Mouse (Mus musculus): ENCODE measurements at regions not wholly inside any gene's neighbourhood (a gene's known extent, or its start where the extent isn't known, plus 50 kb on each side); places are given as distances from the start of the nearest gene placed in this dataset.

DNA sequence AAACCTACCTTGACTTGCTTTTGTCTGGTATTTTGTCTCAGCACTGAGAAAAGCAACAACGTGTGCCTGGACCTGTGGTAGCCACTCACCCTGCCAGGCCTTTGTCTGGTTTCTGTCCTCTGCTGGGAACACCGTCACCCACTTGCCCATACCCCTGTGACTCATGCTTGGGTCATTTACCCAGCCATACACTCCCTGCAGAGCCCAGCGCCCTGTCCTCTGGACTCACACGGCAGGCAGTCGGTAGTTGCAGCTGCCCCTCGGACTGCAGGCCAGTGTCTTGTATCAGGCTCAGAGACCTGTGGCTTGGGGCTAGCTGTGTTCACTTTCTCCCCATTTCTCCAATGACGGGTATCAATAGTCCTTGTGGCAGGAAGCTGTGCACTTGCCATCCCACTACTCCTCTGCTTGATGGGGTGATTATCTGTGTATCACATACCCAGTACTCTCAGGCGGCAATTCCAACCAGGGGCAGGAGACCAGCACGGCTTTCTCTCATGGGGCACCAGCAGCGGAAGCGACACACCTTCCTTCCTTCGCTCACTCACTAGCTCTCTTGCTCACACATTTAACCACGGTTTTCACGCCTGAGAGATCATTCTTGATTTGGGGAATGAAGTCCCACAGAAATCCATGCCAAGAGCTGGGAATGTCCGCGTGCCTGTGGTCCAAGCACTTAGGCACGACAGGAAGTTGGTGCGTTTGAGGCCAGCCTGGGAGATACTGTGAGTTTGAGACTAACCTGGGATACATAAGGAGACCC, 132.8 kb upstream of the Kcng1 start:
- Histone ChIP-seq H3K4me2 (ENCODE audit: insufficient read depth, low read depth, poor library complexity, severe bottlenecking) (no peak overlapping the region), H3K36me3 (replicated peaks in 1 of 2; ENCODE audit: control insufficient read depth in 1 of 2, insufficient read depth in 1 of 2, low read length in 1 of 2) (no peaks in the 10 kb centered on the region), H3K79me2 (replicated peaks; ENCODE audit: control insufficient read depth, extremely low read depth, insufficient read depth, poor library complexity, severe bottlenecking) (no peaks in the 10 kb centered on the region), H3K4me3 (replicated peaks in 1 of 3; ENCODE audit: low read depth in 2 of 3, low read length in 2 of 3, poor library complexity in 1 of 3) (no peak overlapping the region), H3K27me3 (replicated peaks) (peaks cover 13% of the 10 kb centered on the region), H3K9ac (ENCODE audit: insufficient read depth, low read depth) (no peak overlapping the region), H3K9me3 (replicated peaks; ENCODE audit: low read length) (peaks cover 2% of the 10 kb centered on the region), H3K27ac (ENCODE audit: insufficient read depth, low read depth) (no peak overlapping the region), H3K4me1 (ENCODE audit: control insufficient read depth in 1 of 2, insufficient read depth in 2 of 2) (peaks cover 2 to 4% of the 10 kb centered on the region in 2 experiments; a peak in 2 of 4 replicates)
- dilution Hi-C loops (cut with MboI; ENCODE audit: extremely low pct_ligation_motif_present, extremely low pct_unique_long_range_greater_than_20kb, low sequenced_read_pairs) (no loop called here), in situ Hi-C loops (cut with MboI; ENCODE audit: low pct_ligation_motif_present, low pct_unique_long_range_greater_than_20kb, low sequenced_read_pairs) (no loop called here)
- no peak for DNase-seq (ENCODE audit: extremely low read depth)
- TF ChIP-seq CTCF (conservative IDR thresholded peaks at IDR 0.05 in 1 of 2, IDR thresholded peaks at IDR 0.05 in 1 of 2; ENCODE audit: low read depth in 2 of 2, low read length in 2 of 2) (no peak), ZNF384 (IDR thresholded peaks at IDR 0.05; ENCODE audit: low read depth, low read length) (no peak), TCF12 (IDR thresholded peaks at IDR 0.05; ENCODE audit: low read depth, low read length) (no peak), RAD21 (IDR thresholded peaks at IDR 0.05; ENCODE audit: low read depth, low read length) (no peak), BHLHE40 (IDR thresholded peaks at IDR 0.05; ENCODE audit: low read depth, low read length) (no peak)

DNA sequence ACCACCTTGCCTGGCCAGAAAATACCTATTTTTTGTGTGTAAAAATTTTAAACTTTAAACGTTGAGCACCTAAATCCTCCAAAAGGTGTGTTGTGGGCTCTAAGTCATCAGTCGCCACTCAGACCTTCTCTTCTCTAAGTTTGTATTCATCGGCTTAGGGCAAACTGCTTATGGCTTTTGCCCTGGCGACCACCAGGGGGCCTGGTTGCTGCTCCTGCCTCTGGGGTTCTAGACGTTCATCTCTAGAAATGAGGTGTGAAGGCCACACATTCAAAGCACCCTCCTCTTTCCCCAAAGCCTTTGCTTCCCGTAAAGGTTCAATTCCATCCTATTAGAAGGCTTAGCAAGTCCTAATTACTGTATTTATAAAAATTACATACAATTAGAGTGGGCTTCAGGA, 131.3 kb upstream of the Kcng1 start:
- in situ Hi-C loops (cut with MboI; ENCODE audit: low pct_ligation_motif_present, low pct_unique_long_range_greater_than_20kb, low sequenced_read_pairs): no loop called here
- H3K27ac ChIP-seq (ENCODE audit: insufficient read depth, low read depth): no peak overlapping the region
- H3K4me2 ChIP-seq (ENCODE audit: insufficient read depth, low read depth, poor library complexity, severe bottlenecking): no peak overlapping the region
- H3K36me3 ChIP-seq (replicated peaks in 1 of 2; ENCODE audit: control insufficient read depth in 1 of 2, insufficient read depth in 1 of 2, low read length in 1 of 2): no peaks in the 10 kb centered on the region
- H3K4me3 ChIP-seq (replicated peaks in 1 of 3; ENCODE audit: low read depth in 2 of 3, low read length in 2 of 3, poor library complexity in 1 of 3): no peak overlapping the region
- H3K79me2 ChIP-seq (replicated peaks; ENCODE audit: control insufficient read depth, extremely low read depth, insufficient read depth, poor library complexity, severe bottlenecking): no peaks in the 10 kb centered on the region
- H3K9ac ChIP-seq (ENCODE audit: insufficient read depth, low read depth): no peak overlapping the region
- dilution Hi-C loops (cut with MboI; ENCODE audit: extremely low pct_ligation_motif_present, extremely low pct_unique_long_range_greater_than_20kb, low sequenced_read_pairs): no loop called here
- peaks cover 8% of the 10 kb centered on the region for H3K27me3 ChIP-seq (replicated peaks)
- peaks cover 8% of the 10 kb centered on the region for H3K9me3 ChIP-seq (replicated peaks; ENCODE audit: low read length)
- DNase-seq (ENCODE audit: extremely low read depth): peak; percentile 38
- H3K4me1 ChIP-seq (ENCODE audit: control insufficient read depth in 1 of 2, insufficient read depth in 2 of 2): peaks cover 2 to 4% of the 10 kb centered on the region in 2 experiments; a peak in 2 of 4 replicates
- TF ChIP-seq NELFE (IDR thresholded peaks at IDR 0.05; ENCODE audit: low read depth, low read length): 0 out of 2 replicates have a peak, but pooled peaks have one; percentile 33
- TF ChIP-seq MAX (IDR thresholded peaks at IDR 0.05; ENCODE audit: low read length): no peak
- no peak for TF ChIP-seq MEF2A (IDR thresholded peaks at IDR 0.05; ENCODE audit: borderline replicate concordance, low read depth, low read length)
- no peak for TF ChIP-seq PAX5 (IDR thresholded peaks at IDR 0.05; ENCODE audit: low read length)
- TF ChIP-seq BHLHE40 (IDR thresholded peaks at IDR 0.05; ENCODE audit: low read depth, low read length): no peak
- TF ChIP-seq IRF4 (IDR thresholded peaks at IDR 0.05; ENCODE audit: low read depth, low read length): peak; percentile 34; the same call in 1 of the 2 replicates
- TF ChIP-seq GABPA (IDR thresholded peaks at IDR 0.05; ENCODE audit: insufficient replicate concordance, low read depth, low read length): no peak
- TF ChIP-seq KAT2A (IDR thresholded peaks at IDR 0.05; ENCODE audit: insufficient replicate concordance, low read length): no peak
- peak; percentile 61 for TF ChIP-seq RAD21 (IDR thresholded peaks at IDR 0.05; ENCODE audit: low read depth, low read length)
- no peak for TF ChIP-seq USF1 (IDR thresholded peaks at IDR 0.05; ENCODE audit: low read depth, low read length)
- TF ChIP-seq ZMIZ1 (IDR thresholded peaks at IDR 0.05; ENCODE audit: low read depth, low read length): no peak
- TF ChIP-seq USF2 (conservative IDR thresholded peaks at IDR 0.05; ENCODE audit: low read depth, low read length): no peak
- no peak for TF ChIP-seq MAFK (IDR thresholded peaks at IDR 0.05; ENCODE audit: insufficient replicate concordance, low read length)
- TF ChIP-seq EP300 (IDR thresholded peaks at IDR 0.05; ENCODE audit: low read length): no peak
- TF ChIP-seq MXI1 (IDR thresholded peaks at IDR 0.05; ENCODE audit: low read depth, low read length): no peak
- no peak for TF ChIP-seq RCOR1 (conservative IDR thresholded peaks at IDR 0.05; ENCODE audit: low read depth, low read length)
- no peak for TF ChIP-seq ETS1 (conservative IDR thresholded peaks at IDR 0.05; ENCODE audit: low read depth, low read length)
- no peak for TF ChIP-seq NRF1 (IDR thresholded peaks at IDR 0.05; ENCODE audit: low read depth, low read length)
- TF ChIP-seq JUND (conservative IDR thresholded peaks at IDR 0.05; ENCODE audit: low read depth, low read length): no peak
- TF ChIP-seq POLR2A (IDR thresholded peaks at IDR 0.05; ENCODE audit: low read depth, low read length): no peak
- no peak for TF ChIP-seq POLR2AphosphoS2 (IDR thresholded peaks at IDR 0.05; ENCODE audit: low read depth, low read length)
- no peak for TF ChIP-seq JUN (IDR thresholded peaks at IDR 0.05; ENCODE audit: insufficient read depth, low read depth, low read length)
- TF ChIP-seq SMC3 (IDR thresholded peaks at IDR 0.05; ENCODE audit: low read depth, low read length): peak; percentile 94
- TF ChIP-seq TCF12 (IDR thresholded peaks at IDR 0.05; ENCODE audit: low read depth, low read length): no peak
- TF ChIP-seq ZKSCAN1 (IDR thresholded peaks at IDR 0.05; ENCODE audit: borderline replicate concordance, low read depth, low read length): no peak
- TF ChIP-seq CHD1 (IDR thresholded peaks at IDR 0.05; ENCODE audit: low read depth, low read length): no peak
- no peak for TF ChIP-seq CHD2 (IDR thresholded peaks at IDR 0.05; ENCODE audit: low read length)
- TF ChIP-seq MYC (IDR thresholded peaks at IDR 0.05; ENCODE audit: low read depth, low read length): no peak
- TF ChIP-seq SIN3A (IDR thresholded peaks at IDR 0.05; ENCODE audit: low read length): no peak
- TF ChIP-seq CTCF (conservative IDR thresholded peaks at IDR 0.05 in 1 of 2, IDR thresholded peaks at IDR 0.05 in 1 of 2; ENCODE audit: low read depth in 2 of 2, low read length in 2 of 2): peak; percentile 28 to 85; a peak in 2 of 4 replicates
- TF ChIP-seq ELF1 (IDR thresholded peaks at IDR 0.05; ENCODE audit: low read depth, low read length): no peak

Measured in CH12.LX (cell line).